Mouse (Mus musculus) C3H10T1/2 (cell line): ENCODE data around the gene Sgce. TPM values are rescaled to one million over a fixed set of nuclear protein-coding genes. Genes with fewer than 3 reads are reported as not detected.

ENCODE experiments used
- polyA plus RNA-seq, 2 experiments: library from polyadenylated mRNA; unstranded; fragments of >200 nt; fragmentation: generic; extraction: Trizol; gene quantifications; one replicate each; pipeline ENCODE4 v1.2.1; 2012; ENCODE audit warnings: missing spikeins in 2 of 2

Sgce gene
- polyA plus RNA-seq, result 10 to 100 TPM in 1 of 2 experiments, under 1 TPM in 1; 0.20 to 10.0 TPM

GRCm38 (mm10) chr6:4746696-4747439, at the start of gene Sgce, which contains the start of gene Peg10:
Gene Sgce (minus strand): TSS chr6:4747207.
Gene Peg10 (plus strand): TSS chr6:4747306.

Other genes starting within 250 kb of the Sgce start
- 1,000 to 10,000 TPM in 1 of 2 experiments, 100 to 1,000 TPM in 1; 260 to 2,129 TPM for gene Col1a2, start 242.4 kb downstream of the Sgce start, polyA plus RNA-seq
- gene Casd1, start 146.4 kb downstream of the Sgce start, polyA plus RNA-seq, result under 1 TPM; 0.01 to 0.93 TPM
- gene Peg10, start 99 bp upstream of the Sgce start, polyA plus RNA-seq, result under 1 TPM; 0.01 to 0.18 TPM
- not detected for gene Ppp1r9a, start 155.7 kb upstream of the Sgce start, polyA plus RNA-seq